Mouse (Mus musculus) midbrain, postnatal 0 days (tissue): ENCODE results near the gene Hdac10. TPM values are rescaled to one million over a fixed set of nuclear protein-coding genes. Genes with fewer than 3 reads are reported as not detected.

ENCODE experiments used
- ATAC-seq: fragments of 200-750 bp; cut with Nextera tagmentation; 2 replicates; pipeline ENCODE4 v1.8.0; 2017; ENCODE audit warnings: moderate number of reproducible peaks, mild to moderate bottlenecking, moderate TSS enrichment, moderate library complexity; ENCODE audit not compliant: low FRiP score
- DNase-seq: peaks from one replicate; pipeline ENCODE4 v3.0.0-alpha.2; 2015; ENCODE audit warnings: low spot score
- H3K27ac ChIP-seq: fragments of 300-500 bp; sonication (generic); 2 replicates; pipeline ENCODE4 v1.5.1; 2014; ENCODE audit warnings: low read depth, mild to moderate bottlenecking, low read length, mixed read lengths
- H3K27me3 ChIP-seq: fragments of 300-500 bp; sonication (generic); 2 replicates; pipeline ENCODE4 v1.6.1; 2014; ENCODE audit warnings: low read length, control low read depth, mixed read lengths; ENCODE audit not compliant: insufficient read depth
- H3K36me3 ChIP-seq: fragments of 300-500 bp; sonication (generic); 2 replicates; pipeline ENCODE4 v1.6.1; 2014; ENCODE audit warnings: low read length, control low read depth, mixed read lengths; ENCODE audit not compliant: insufficient read depth
- H3K4me1 ChIP-seq: fragments of 300-500 bp; sonication (generic); 2 replicates; pipeline ENCODE4 v1.6.1; 2014; ENCODE audit warnings: mild to moderate bottlenecking, control low read depth, antibody characterized with exemption, low read length, mixed read lengths; ENCODE audit not compliant: insufficient read depth
- H3K4me2 ChIP-seq: fragments of 300-500 bp; sonication (generic); 2 replicates; pipeline ENCODE4 v1.6.1; 2014; ENCODE audit warnings: low read depth, mild to moderate bottlenecking, low read length, mixed read lengths; ENCODE audit not compliant: poor library complexity, severe bottlenecking
- H3K4me3 ChIP-seq: fragments of 300-500 bp; sonication (generic); 2 replicates; pipeline ENCODE4 v1.5.1; 2014; ENCODE audit warnings: low read depth, mild to moderate bottlenecking, low read length, moderate library complexity
- H3K9ac ChIP-seq: fragments of 300-500 bp; sonication (generic); replicated peaks from 2 replicates; pipeline ENCODE4 v1.6.1; 2014; ENCODE audit warnings: mild to moderate bottlenecking, low read length, moderate library complexity, mixed read lengths; ENCODE audit not compliant: poor library complexity, severe bottlenecking
- H3K9me3 ChIP-seq: fragments of 300-500 bp; sonication (generic); 2 replicates; pipeline ENCODE4 v1.6.1; 2016; ENCODE audit warnings: low read length, control low read depth
- CTCF ChIP-seq: IDR thresholded peaks from 2 replicates; pipeline ENCODE4 v1.5.1; 2016; ENCODE audit warnings: antibody characterized with exemption, mild to moderate bottlenecking
- WGBS: fragments of 180-500 bp; shearing (Covaris S2); extraction: QIAGEN DNeasy Blood & Tissue Kit; methylation state at CpG from one replicate; pipeline ENCODE4 v1.1.7; 2014; 5-methylcytosine and 5-hydroxymethylcytosine counted together
- polyA plus RNA-seq: library from polyadenylated mRNA; unstranded; fragments of >200 nt; fragmentation: Nextera tagmentation; extraction: Ambion mirVana; gene quantifications from 2 replicates; pipeline ENCODE4 v1.2.1, GENCODE M21; 2015
- total RNA-seq: library from RNA; depleted of rRNA; stranded (reverse); fragments of >200 nt; gene quantifications from 2 replicates; pipeline ENCODE4 v1.2.3, GENCODE M21; 2014

Gene Hdac10
- total and polyA plus RNA-seq, 2 experiments from 2014 or later, result 24.4 to 24.5 TPM

GRCm38 (mm10) chr15:89125351-89125750, 3.1 kb downstream of the Hdac10 start:
- H3K4me1 ChIP-seq, result peaks cover 15% of the 10 kb centered on the region
- H3K4me3 ChIP-seq, result no peak overlapping the region
- DNase-seq (no peak), ATAC-seq (no peak)
- no peaks in the 10 kb centered on the region for H3K9me3 ChIP-seq
- no peak overlapping the region for H3K4me2 ChIP-seq
- H3K27me3 ChIP-seq, result no peaks in the 10 kb centered on the region
- no peaks in the 10 kb centered on the region for H3K36me3 ChIP-seq
- H3K27ac ChIP-seq, result no peak overlapping the region
- TF ChIP-seq CTCF, result no peak
- 96% methylated on average over 9 of the region's 9 CpGs for WGBS
- H3K9ac ChIP-seq, result no peak overlapping the region

DNA sequence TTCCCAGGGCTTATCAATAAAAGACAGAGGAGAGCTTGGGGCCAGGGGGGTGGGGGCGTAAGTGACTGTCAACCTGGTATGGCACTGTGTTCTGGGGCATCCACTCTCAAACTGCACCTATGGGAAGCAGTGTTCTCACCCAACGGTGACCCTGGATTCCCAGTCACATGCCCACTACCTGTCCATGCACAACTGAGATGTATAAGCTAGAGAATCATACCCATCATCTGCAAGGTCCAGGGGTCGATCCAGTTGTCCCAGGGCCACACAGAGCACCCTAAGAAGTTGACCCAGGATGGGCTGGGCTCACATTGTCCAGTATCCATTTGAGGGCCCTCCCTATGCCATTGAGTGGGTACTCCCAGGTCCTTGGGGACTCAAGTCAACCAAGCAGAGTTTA, 4.2 kb downstream of the Hdac10 start:
- WGBS, result 90% methylated on average over 3 of the region's 3 CpGs
- no peak for ATAC-seq
- no peak for TF ChIP-seq CTCF
- peaks cover 17% of the 10 kb centered on the region for H3K4me1 ChIP-seq
- H3K4me2 ChIP-seq, result no peak overlapping the region
- peaks cover 3% of the 10 kb centered on the region; the same call in 1 of the 2 replicates for H3K36me3 ChIP-seq
- no peaks in the 10 kb centered on the region for H3K9me3 ChIP-seq
- H3K27ac ChIP-seq, result peak overlapping the region; percentile 87; the same call in 1 of the 2 replicates
- H3K9ac ChIP-seq, result no peak overlapping the region; the same call in 1 of the 2 replicates
- H3K4me3 ChIP-seq, result no peak overlapping the region
- DNase-seq, result no peak
- no peaks in the 10 kb centered on the region for H3K27me3 ChIP-seq

GRCm38 (mm10) chr15:89123595-89123994, 4.9 kb downstream of the Hdac10 start:
- DNase-seq (peak; percentile 64), ATAC-seq (peak; percentile 33; the same call in 1 of the 2 replicates)
- no peaks in the 10 kb centered on the region for H3K27me3 ChIP-seq
- peaks cover 3% of the 10 kb centered on the region; the same call in 1 of the 2 replicates for H3K36me3 ChIP-seq
- H3K4me3 ChIP-seq, result peak overlapping the region; percentile 79
- H3K4me2 ChIP-seq, result peak overlapping the region; percentile 83
- H3K9ac ChIP-seq, result peak overlapping the region; percentile 81
- peaks cover 17% of the 10 kb centered on the region for H3K4me1 ChIP-seq
- peak; percentile 65 for TF ChIP-seq CTCF
- H3K27ac ChIP-seq, result peak overlapping the region; percentile 87
- no peaks in the 10 kb centered on the region for H3K9me3 ChIP-seq
- 36% methylated on average over 11 of the region's 11 CpGs for WGBS

DNA sequence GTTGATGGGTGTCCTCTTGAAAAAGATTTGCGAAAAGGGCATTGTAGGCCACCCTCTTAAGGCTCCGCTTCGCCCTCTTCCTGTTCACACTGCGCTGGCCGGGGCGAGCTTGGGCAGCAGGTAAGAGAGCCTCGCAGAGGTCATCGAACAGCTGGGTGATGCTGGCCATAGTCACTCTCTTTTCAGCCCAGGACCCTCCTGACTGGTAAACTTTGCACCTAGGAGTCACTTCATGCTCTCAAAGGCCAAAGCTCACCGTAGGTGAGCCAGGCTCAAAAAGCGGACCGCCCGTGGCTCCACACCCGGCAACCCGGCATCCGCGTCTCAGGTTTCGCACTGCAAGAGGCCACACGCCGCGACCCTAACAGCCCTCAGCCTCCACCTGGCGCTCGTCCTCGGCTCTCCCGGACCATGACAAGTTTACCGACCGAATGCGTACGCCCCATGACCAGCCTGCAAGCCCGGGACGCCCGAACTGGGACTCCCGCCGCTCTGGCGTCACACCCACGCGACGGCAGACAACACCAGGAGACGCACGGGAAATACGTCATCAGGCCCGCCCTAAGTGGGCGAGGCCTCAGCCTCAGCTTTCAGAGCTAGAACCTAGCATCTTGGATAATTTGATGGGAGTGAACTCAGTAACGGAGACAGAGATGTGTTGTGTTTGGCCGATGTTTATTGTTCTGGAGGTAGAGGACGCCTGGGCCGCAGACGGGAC, 5.7 kb downstream of the Hdac10 start, which contains the start of gene Tubgcp6:
Gene Tubgcp6 (minus strand): TSS at position 464 of the 718 bp plus-strand sequence.
- Histone ChIP-seq H3K4me1 (peaks cover 13% of the 10 kb centered on the region), H3K9me3 (no peaks in the 10 kb centered on the region), H3K36me3 (peaks cover 6% of the 10 kb centered on the region), H3K9ac (peak within 1 kb of the TSS; percentile 81), H3K4me3 (peak within 1 kb of the TSS; percentile 79), H3K27me3 (no peaks in the 10 kb centered on the region), H3K27ac (peak within 1 kb of the TSS; percentile 87), H3K4me2 (peak within 1 kb of the TSS; percentile 83)
- ATAC-seq (peak; percentile 80), DNase-seq (peak; percentile 97)
- WGBS, result under 1% methylated on average over 47 of the region's 47 CpGs
- TF ChIP-seq CTCF, result no peak

DNA sequence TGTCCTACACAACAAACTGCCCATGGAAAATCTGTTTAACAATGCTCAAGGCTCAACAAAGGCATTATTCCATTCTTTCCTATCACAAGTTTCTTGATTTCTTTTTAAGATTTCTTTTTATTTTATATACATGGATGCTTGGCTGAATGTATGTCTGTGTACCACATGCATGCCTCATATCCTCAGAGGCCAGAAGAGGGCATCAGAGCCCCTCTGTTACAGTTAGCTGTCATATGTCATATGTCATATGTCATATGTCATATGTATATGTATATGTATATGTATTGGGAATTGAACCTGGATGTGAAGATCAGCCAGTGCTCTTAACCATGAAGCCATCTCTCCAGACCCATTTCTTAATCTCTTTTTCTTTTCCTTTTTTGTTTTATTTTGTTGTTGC, 10.5 kb downstream of the Hdac10 start:
- peaks cover 21% of the 10 kb centered on the region for H3K36me3 ChIP-seq
- DNase-seq (no peak), ATAC-seq (no peak)
- H3K27me3 ChIP-seq, result no peaks in the 10 kb centered on the region
- 0 out of 2 replicates have a peak, but pooled peaks cover 2% of the 10 kb centered on the region for H3K4me1 ChIP-seq
- no peaks in the 10 kb centered on the region for H3K9me3 ChIP-seq
- no peak overlapping the region for H3K27ac ChIP-seq
- H3K9ac ChIP-seq, result no peak overlapping the region
- TF ChIP-seq CTCF, result peak; percentile 65
- H3K4me3 ChIP-seq, result no peak overlapping the region
- no peak overlapping the region for H3K4me2 ChIP-seq

DNA sequence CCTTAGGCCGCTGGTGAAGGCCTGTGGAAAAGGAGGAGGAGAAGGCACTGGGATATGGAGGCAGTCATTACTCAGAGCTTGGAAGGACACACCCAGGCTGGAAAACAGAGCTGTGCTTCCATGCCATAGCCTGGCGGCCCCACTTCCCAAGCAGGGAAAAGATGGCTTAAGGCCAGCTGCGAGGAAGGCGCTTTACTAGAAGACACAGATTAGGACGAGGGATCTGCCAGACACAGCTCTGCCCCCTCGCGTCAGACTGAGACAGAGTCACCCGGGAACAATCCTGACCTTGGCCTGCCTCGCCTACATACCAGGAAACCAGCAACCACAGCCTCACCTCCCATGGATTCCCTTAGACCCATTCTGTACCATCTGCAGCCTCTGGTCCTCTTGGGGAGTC, 18.4 kb downstream of the Hdac10 start:
- no peak overlapping the region for H3K4me2 ChIP-seq
- H3K9ac ChIP-seq, result no peak overlapping the region
- DNase-seq (no peak), ATAC-seq (no peak)
- peaks cover 66% of the 10 kb centered on the region for H3K36me3 ChIP-seq
- TF ChIP-seq CTCF, result no peak
- no peaks in the 10 kb centered on the region for H3K27me3 ChIP-seq
- H3K27ac ChIP-seq, result no peak overlapping the region
- 90% methylated on average over 8 of the region's 9 CpGs for WGBS
- no peaks in the 10 kb centered on the region for H3K4me1 ChIP-seq
- no peak overlapping the region for H3K4me3 ChIP-seq
- no peaks in the 10 kb centered on the region for H3K9me3 ChIP-seq
